Mouse (Mus musculus): Measurements from ENCODE around the gene Vipr2. TPM values are rescaled to one million over a fixed set of nuclear protein-coding genes. Genes with fewer than 3 reads are reported as not detected.

Gene Vipr2
- polyA plus RNA-seq, 1 experiment from 2014 or later, result 4.3 TPM

DNA sequence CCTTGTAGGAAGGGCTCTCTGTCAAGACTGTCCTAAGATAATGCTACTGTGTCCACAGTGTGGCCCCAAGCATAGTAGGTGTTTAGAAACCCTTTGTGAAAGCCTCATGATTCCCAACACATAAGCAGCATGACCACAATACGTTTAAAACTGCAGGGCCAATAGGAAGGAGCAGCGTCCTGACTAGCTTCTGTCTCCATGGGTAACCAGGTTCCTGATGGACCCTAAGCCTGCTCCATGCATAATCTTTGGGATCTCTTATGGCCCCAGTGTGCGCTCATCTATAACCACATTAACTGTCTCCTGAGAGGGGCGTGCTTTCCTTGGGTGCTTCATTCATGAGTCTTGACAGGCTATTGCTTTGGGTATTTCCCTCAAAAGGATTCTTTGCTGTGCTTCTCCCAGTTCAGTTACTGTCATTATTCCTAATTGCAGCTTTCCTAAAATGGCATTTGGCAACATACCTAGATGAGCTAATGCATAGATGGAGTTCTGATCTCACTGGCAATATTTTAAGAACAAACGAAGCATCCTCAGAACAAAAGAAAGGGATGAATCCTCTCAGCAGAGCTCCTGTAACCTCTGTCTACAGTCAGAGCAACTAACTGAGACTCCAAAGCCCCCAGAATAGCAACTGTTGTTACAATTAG is 9.6 kb downstream of the Vipr2 start:
- no peaks in the 10 kb centered on the region for H3K36me3 ChIP-seq (ENCODE audit: control insufficient read depth, insufficient read depth, low read length)
- no peaks in the 10 kb centered on the region for H3K9me3 ChIP-seq (ENCODE audit: control insufficient read depth, low read length)
- H3K9ac ChIP-seq (ENCODE audit: low read length), result no peak overlapping the region
- H3K4me3 ChIP-seq (ENCODE audit: low read depth, low read length), result no peak overlapping the region
- no peak overlapping the region for H3K4me2 ChIP-seq (replicated peaks; ENCODE audit: low read depth)
- WGBS, result 83% methylated on average over 5 of the region's 5 CpGs
- no peak for DNase-seq (ENCODE audit: low spot score)
- H3K27ac ChIP-seq (replicated peaks), result no peak overlapping the region
- no peaks in the 10 kb centered on the region for H3K4me1 ChIP-seq (replicated peaks; ENCODE audit: control insufficient read depth, insufficient read depth)
- TF ChIP-seq CTCF (IDR thresholded peaks at IDR 0.05; ENCODE audit: low read depth) (no peak), EP300 (optimal IDR thresholded peaks at IDR 0.05) (no peak)
- H3K27me3 ChIP-seq (ENCODE audit: control insufficient read depth, insufficient read depth, low read length), result no peaks in the 10 kb centered on the region
- no peak for ATAC-seq (ENCODE audit: low FRiP score, low TSS enrichment)

DNA sequence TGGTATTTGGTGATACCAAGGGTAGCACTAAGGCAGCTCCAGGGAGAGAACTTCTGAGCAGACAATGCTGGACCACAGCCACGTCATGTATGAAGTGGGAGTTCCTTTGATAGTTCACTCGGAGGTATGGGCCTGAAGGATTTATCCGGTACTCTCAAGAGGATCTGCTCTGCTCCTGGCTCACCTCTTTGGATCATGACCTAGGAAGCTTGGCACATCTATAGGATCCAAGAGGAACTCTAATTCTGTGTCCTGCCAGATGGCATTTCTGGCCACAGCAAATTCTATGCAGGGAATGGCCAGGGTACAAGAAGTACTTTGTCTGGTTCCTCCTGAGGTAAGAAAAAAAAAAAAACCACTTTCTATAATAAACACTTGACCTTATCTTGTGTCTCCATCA is 12.3 kb downstream of the Vipr2 start:
- Histone ChIP-seq H3K4me2 (replicated peaks; ENCODE audit: low read depth) (no peak overlapping the region), H3K4me1 (replicated peaks; ENCODE audit: control insufficient read depth, insufficient read depth) (no peaks in the 10 kb centered on the region), H3K9ac (ENCODE audit: low read length) (no peak overlapping the region), H3K36me3 (ENCODE audit: control insufficient read depth, insufficient read depth, low read length) (no peaks in the 10 kb centered on the region), H3K27me3 (ENCODE audit: control insufficient read depth, insufficient read depth, low read length) (no peaks in the 10 kb centered on the region), H3K27ac (replicated peaks) (no peak overlapping the region), H3K9me3 (ENCODE audit: control insufficient read depth, low read length) (no peaks in the 10 kb centered on the region), H3K4me3 (ENCODE audit: low read depth, low read length) (no peak overlapping the region)
- ATAC-seq (ENCODE audit: low FRiP score, low TSS enrichment), result no peak
- TF ChIP-seq EP300 (optimal IDR thresholded peaks at IDR 0.05), result no peak
- WGBS, result 89% methylated on average over 3 of the region's 3 CpGs
- DNase-seq (ENCODE audit: low spot score), result no peak

DNA sequence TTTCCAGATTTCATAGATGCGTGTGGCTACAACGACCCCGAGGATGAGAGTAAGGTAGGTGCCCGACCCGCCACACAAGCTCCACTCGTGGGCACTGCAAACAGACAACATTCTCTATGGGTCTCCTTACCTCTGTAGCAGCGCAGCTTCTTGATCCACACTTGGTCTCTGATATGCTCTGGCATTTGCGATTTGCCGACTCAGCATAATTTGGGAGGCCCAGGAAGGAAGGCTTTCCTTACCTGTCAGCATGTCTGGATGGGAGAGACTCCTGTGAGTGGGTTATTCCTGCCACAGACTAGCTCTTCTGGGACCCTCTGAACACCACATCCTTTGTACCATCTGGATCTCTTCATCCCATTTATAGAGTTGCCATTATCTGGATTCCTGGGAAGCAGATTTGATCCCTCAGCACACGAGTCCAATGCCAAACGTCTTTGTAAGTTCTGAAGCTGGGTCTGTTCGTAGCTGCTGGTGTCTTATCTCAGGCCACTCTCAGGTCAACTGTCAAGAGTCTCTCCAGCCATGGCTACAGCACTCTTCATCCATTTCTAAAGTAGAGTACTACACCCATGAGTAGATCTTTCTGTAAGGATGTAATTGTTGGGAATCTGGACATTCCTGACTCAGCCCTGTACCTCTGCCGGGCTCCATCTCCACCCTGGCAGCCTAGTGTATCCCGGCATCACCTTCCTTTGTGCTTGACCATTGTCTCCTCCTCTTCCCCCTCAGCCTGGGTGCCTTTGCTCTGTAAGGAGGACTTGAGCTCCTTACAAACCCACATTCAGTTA is 17.4 kb downstream of the Vipr2 start:
- H3K27ac ChIP-seq (replicated peaks), result no peak overlapping the region
- no peaks in the 10 kb centered on the region for H3K27me3 ChIP-seq (ENCODE audit: control insufficient read depth, insufficient read depth, low read length)
- WGBS, result 83% methylated on average over 14 of the region's 14 CpGs
- H3K4me1 ChIP-seq (replicated peaks; ENCODE audit: control insufficient read depth, insufficient read depth), result no peaks in the 10 kb centered on the region
- H3K9ac ChIP-seq (ENCODE audit: low read length), result no peak overlapping the region
- no peak overlapping the region for H3K4me2 ChIP-seq (replicated peaks; ENCODE audit: low read depth)
- ATAC-seq (ENCODE audit: low FRiP score, low TSS enrichment) (no peak), DNase-seq (ENCODE audit: low spot score) (peak; percentile 10)
- H3K36me3 ChIP-seq (ENCODE audit: control insufficient read depth, insufficient read depth, low read length), result no peaks in the 10 kb centered on the region; the same call in 1 of the 2 replicates
- H3K4me3 ChIP-seq (ENCODE audit: low read depth, low read length), result no peak overlapping the region
- no peaks in the 10 kb centered on the region for H3K9me3 ChIP-seq (ENCODE audit: control insufficient read depth, low read length)
- TF ChIP-seq EP300 (optimal IDR thresholded peaks at IDR 0.05) (no peak), CTCF (IDR thresholded peaks at IDR 0.05; ENCODE audit: low read depth) (no peak)

DNA sequence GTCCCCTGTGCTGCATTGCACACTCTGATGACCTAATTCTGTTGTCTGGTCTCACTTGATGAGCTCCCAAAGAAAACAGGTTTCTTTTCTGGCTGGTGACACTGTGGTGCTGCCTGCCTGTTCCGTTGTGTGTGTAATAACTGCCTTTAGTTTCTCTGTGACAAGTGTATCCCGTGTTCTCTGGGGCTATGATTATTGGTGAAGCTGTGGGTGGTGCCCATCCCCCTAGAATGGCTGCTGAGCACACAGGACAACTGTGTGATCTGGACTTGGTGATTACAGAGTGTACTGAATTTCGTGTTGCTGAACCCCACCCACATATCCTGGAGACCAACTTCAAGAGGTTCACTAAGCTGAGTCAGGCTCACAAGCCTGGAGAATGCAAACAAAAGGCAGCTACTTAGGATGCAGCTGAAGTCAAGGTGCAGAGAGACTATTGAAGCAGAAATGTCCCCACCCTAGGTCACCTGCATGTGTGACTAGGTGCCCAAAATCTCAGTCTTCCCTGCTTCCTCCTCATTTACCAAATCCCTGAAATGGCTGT is 18.9 kb downstream of the Vipr2 start:
- DNase-seq (ENCODE audit: low spot score) (no peak), ATAC-seq (ENCODE audit: low FRiP score, low TSS enrichment) (no peak)
- H3K27me3 ChIP-seq (ENCODE audit: control insufficient read depth, insufficient read depth, low read length), result no peaks in the 10 kb centered on the region
- no peak overlapping the region for H3K9ac ChIP-seq (ENCODE audit: low read length)
- H3K36me3 ChIP-seq (ENCODE audit: control insufficient read depth, insufficient read depth, low read length), result no peaks in the 10 kb centered on the region; the same call in 1 of the 2 replicates
- no peak overlapping the region for H3K27ac ChIP-seq (replicated peaks)
- TF ChIP-seq CTCF (IDR thresholded peaks at IDR 0.05; ENCODE audit: low read depth) (no peak), EP300 (optimal IDR thresholded peaks at IDR 0.05) (no peak)
- 70% methylated on average over 3 of the region's 3 CpGs for WGBS
- H3K4me2 ChIP-seq (replicated peaks; ENCODE audit: low read depth), result no peak overlapping the region
- H3K4me3 ChIP-seq (ENCODE audit: low read depth, low read length), result no peak overlapping the region
- no peaks in the 10 kb centered on the region for H3K9me3 ChIP-seq (ENCODE audit: control insufficient read depth, low read length)
- H3K4me1 ChIP-seq (replicated peaks; ENCODE audit: control insufficient read depth, insufficient read depth), result no peaks in the 10 kb centered on the region

- Histone ChIP-seq H3K4me1 (replicated peaks; ENCODE audit: control insufficient read depth, insufficient read depth) (no peaks in the 10 kb centered on the region), H3K4me2 (replicated peaks; ENCODE audit: low read depth) (no peak overlapping the region), H3K9me3 (ENCODE audit: control insufficient read depth, low read length) (no peaks in the 10 kb centered on the region), H3K4me3 (ENCODE audit: low read depth, low read length) (no peak overlapping the region), H3K36me3 (ENCODE audit: control insufficient read depth, insufficient read depth, low read length) (no peaks in the 10 kb centered on the region; the same call in 1 of the 2 replicates), H3K27ac (replicated peaks) (no peak overlapping the region), H3K27me3 (ENCODE audit: control insufficient read depth, insufficient read depth, low read length) (no peaks in the 10 kb centered on the region), H3K9ac (ENCODE audit: low read length) (no peak overlapping the region)
- peak; percentile 9 for DNase-seq (ENCODE audit: low spot score)
- TF ChIP-seq CTCF (IDR thresholded peaks at IDR 0.05; ENCODE audit: low read depth), result no peak
- no peak for TF ChIP-seq EP300 (optimal IDR thresholded peaks at IDR 0.05)
- 84% methylated on average over 8 of the region's 8 CpGs for WGBS
- no peak for ATAC-seq (ENCODE audit: low FRiP score, low TSS enrichment)
Measured at GRCm38 (mm10) chr12:116097166-116097565, 19.6 kb downstream of the Vipr2 start.

DNA sequence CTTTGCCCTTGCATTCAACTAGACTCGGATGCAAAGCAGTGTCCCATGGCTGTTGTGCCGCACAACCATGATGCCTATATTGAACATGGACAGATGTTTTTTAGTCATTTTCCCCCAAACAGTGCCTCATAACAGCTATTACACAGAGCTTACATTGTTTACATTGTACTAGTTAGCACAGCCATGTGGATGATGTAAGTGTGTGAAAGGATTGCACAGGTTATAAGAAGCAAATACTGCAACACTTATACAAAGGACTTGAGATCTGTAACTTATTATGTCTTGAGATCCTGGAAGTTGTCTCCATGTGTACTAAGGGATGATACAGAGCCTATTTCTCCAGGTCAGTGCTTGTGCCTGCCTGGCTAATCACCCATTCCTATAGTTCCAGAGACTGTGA is 24.4 kb downstream of the Vipr2 start:
- no peak overlapping the region for H3K4me2 ChIP-seq (replicated peaks; ENCODE audit: low read depth)
- no peak overlapping the region for H3K27ac ChIP-seq (replicated peaks)
- WGBS, result 78% methylated on average over 2 of the region's 2 CpGs
- H3K9me3 ChIP-seq (ENCODE audit: control insufficient read depth, low read length), result no peaks in the 10 kb centered on the region
- no peak overlapping the region for H3K4me3 ChIP-seq (ENCODE audit: low read depth, low read length)
- no peaks in the 10 kb centered on the region for H3K36me3 ChIP-seq (ENCODE audit: control insufficient read depth, insufficient read depth, low read length)
- DNase-seq (ENCODE audit: low spot score) (no peak), ATAC-seq (ENCODE audit: low FRiP score, low TSS enrichment) (no peak)
- no peaks in the 10 kb centered on the region for H3K4me1 ChIP-seq (replicated peaks; ENCODE audit: control insufficient read depth, insufficient read depth)
- TF ChIP-seq EP300 (optimal IDR thresholded peaks at IDR 0.05) (no peak), CTCF (IDR thresholded peaks at IDR 0.05; ENCODE audit: low read depth) (no peak)
- H3K27me3 ChIP-seq (ENCODE audit: control insufficient read depth, insufficient read depth, low read length), result no peaks in the 10 kb centered on the region
- H3K9ac ChIP-seq (ENCODE audit: low read length), result no peak overlapping the region

Measured in stomach, postnatal 0 days (tissue).